Comparison of ENCODE assay signal across 8 mouse cellular contexts in the genomic region with DNA sequence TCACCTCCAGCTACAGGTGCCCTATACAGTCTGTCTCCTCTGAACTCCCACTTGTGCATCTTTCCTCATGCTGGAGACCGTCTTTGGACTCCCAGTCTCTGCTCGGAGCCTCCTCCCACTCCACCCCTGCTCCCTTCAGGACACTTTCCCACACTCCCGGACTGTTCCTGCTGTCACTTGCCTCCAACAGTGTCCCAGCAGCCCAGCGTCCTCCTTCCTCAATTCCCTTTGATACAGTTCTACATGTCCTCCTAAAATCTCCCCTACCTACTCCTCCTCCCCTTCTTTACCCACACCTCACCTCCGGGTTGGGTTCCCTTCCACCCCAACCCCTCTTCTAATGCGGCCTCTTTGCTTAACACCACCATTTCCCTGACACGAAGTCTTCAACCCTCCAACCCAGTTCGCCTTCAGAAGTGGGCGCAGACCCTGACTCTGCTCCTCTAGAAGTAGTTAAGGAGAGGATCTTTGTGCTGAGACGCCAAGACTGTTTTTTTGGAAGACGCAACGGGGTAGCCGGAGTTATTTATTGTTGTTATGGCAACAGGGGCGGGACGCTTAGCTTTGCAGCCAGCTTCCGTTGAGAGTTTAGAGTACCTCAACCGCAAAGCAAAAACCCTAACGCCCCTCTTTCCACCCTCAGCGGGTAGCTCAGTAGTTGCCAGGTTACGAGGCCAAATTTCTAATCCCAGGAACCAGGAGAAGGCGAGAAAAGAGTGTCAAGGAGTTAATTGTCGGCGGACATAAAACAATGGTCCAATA. TPM values are rescaled to one million over a fixed set of nuclear protein-coding genes. Genes with fewer than 3 reads are reported as not detected.
A peak's percentile ranks its signal among the peaks of the same experiment; 100 is the strongest.
DNase-seq lines count a peak whose midpoint lies in the region; ATAC-seq and TF ChIP-seq lines count a peak whose summit lies in the region.
"Had no signal": no experiment of that assay in that cellular context is flagged by ENCODE, and none has a peak within 500 bp of the region (broad histone marks: within the 10 kb centered on the region; RNA-seq: fewer than 3 reads in every experiment).

Gene Lrrc23, minus strand, starts transcription at position 506 of the 762 bp plus-strand sequence.

- H3K36me3 ChIP-seq in ES-E14 (ENCODE audit: control insufficient read depth, insufficient read depth, low read length, poor library complexity, severe bottlenecking) = no peaks in the 10 kb centered on the region
- H3K36me3 ChIP-seq in hindbrain, embryonic 13.5 days = no peaks in the 10 kb centered on the region
- no peaks in the 10 kb centered on the region for H3K36me3 ChIP-seq in liver, embryonic 12.5 days
- no peaks in the 10 kb centered on the region for H3K36me3 ChIP-seq in midbrain, postnatal 0 days (ENCODE audit: insufficient read depth, low read length)

- in situ Hi-C loops in ES-E14 (cut with MboI; ENCODE audit: low sequenced_read_pairs in 2 of 2, unreplicated experiment in 2 of 2) = no loop called here

- H3K4me2 ChIP-seq in hindbrain, embryonic 13.5 days = peak within 1 kb of the TSS; percentile 62
- peak within 1 kb of the TSS; percentile 52 for H3K4me2 ChIP-seq in liver, embryonic 12.5 days
- H3K4me2 ChIP-seq in midbrain, postnatal 0 days (ENCODE audit: low read depth, low read length, poor library complexity, severe bottlenecking) = peak within 1 kb of the TSS; percentile 48

- no peak within 1 kb of the TSS for H3K27ac ChIP-seq in ES-E14 (ENCODE audit: insufficient read depth, low read depth, low read length, poor library complexity, severe bottlenecking)
- H3K27ac ChIP-seq in embryonic fibroblast, embryonic 13.5 days (ENCODE audit: insufficient read depth, low read length) = no peak within 1 kb of the TSS
- 0 out of 2 replicates have a peak within 1 kb of the TSS, but pooled peaks have one; percentile 12 for H3K27ac ChIP-seq in hindbrain, embryonic 13.5 days
- no peak within 1 kb of the TSS for H3K27ac ChIP-seq in liver, embryonic 12.5 days
- no peak within 1 kb of the TSS for H3K27ac ChIP-seq in midbrain, postnatal 0 days (ENCODE audit: low read depth, low read length)

- no peak for TF ChIP-seq POLR2A in embryonic fibroblast, embryonic 13.5 days (IDR thresholded peaks at IDR 0.05; ENCODE audit: low read depth, low read length)

- H3K4me1 ChIP-seq in ES-E14 (ENCODE audit: control insufficient read depth in 2 of 2, insufficient read depth in 2 of 2, low read length in 2 of 2, poor library complexity in 1 of 2) = peaks cover 3 to 8% of the 10 kb centered on the region in 2 experiments; a peak in 3 of 4 replicates
- peaks cover 5% of the 10 kb centered on the region for H3K4me1 ChIP-seq in embryonic fibroblast, embryonic 13.5 days (ENCODE audit: control insufficient read depth, insufficient read depth, low read length)
- peaks cover 19% of the 10 kb centered on the region for H3K4me1 ChIP-seq in hindbrain, embryonic 13.5 days (replicated peaks)
- H3K4me1 ChIP-seq in liver, embryonic 12.5 days = peaks cover 10% of the 10 kb centered on the region
- no peaks in the 10 kb centered on the region; the same call in 1 of the 2 replicates for H3K4me1 ChIP-seq in midbrain, postnatal 0 days (ENCODE audit: insufficient read depth, low read length)

- no peaks in the 10 kb centered on the region for H3K9me3 ChIP-seq in ES-E14 (ENCODE audit: control insufficient read depth, insufficient read depth, low read depth, low read length)
- H3K9me3 ChIP-seq in hindbrain, embryonic 13.5 days = no peaks in the 10 kb centered on the region
- no peaks in the 10 kb centered on the region for H3K9me3 ChIP-seq in liver, embryonic 12.5 days (replicated peaks)
- H3K9me3 ChIP-seq in midbrain, postnatal 0 days (ENCODE audit: low read length) = no peaks in the 10 kb centered on the region

- H3K4me3 ChIP-seq in ES-E14 (ENCODE audit: insufficient read depth in 1 of 2, low read depth in 1 of 2, low read length in 2 of 2, poor library complexity in 1 of 2, severe bottlenecking in 1 of 2) = peak within 1 kb of the TSS; percentile 9 to 19; a peak in 3 of 4 replicates
- peak within 1 kb of the TSS; percentile 24; the same call in 1 of the 2 replicates for H3K4me3 ChIP-seq in embryonic fibroblast, embryonic 13.5 days (ENCODE audit: insufficient read depth, low read length)
- peak within 1 kb of the TSS; percentile 38 for H3K4me3 ChIP-seq in hindbrain, embryonic 13.5 days
- peak within 1 kb of the TSS; percentile 20 for H3K4me3 ChIP-seq in liver, embryonic 12.5 days
- H3K4me3 ChIP-seq in midbrain, postnatal 0 days (ENCODE audit: low read depth, low read length) = peak within 1 kb of the TSS; percentile 22

- peaks cover 22% of the 10 kb centered on the region for H3K27me3 ChIP-seq in hindbrain, embryonic 13.5 days
- H3K27me3 ChIP-seq in liver, embryonic 12.5 days (replicated peaks) = peaks cover 66% of the 10 kb centered on the region
- 0 out of 2 replicates have a peak, but pooled peaks cover 4% of the 10 kb centered on the region for H3K27me3 ChIP-seq in midbrain, postnatal 0 days (ENCODE audit: insufficient read depth, low read length)

- TF ChIP-seq CTCF in embryonic fibroblast, embryonic 13.5 days (IDR thresholded peaks at IDR 0.05; ENCODE audit: borderline replicate concordance, insufficient read depth, low read length) = no peak
- no peak for TF ChIP-seq CTCF in midbrain, postnatal 0 days (IDR thresholded peaks at IDR 0.05)

- no peak for DNase-seq in ES-E14 (ENCODE audit: low read depth, low spot score)
- peak; percentile 84 for DNase-seq in midbrain, postnatal 0 days (ENCODE audit: low spot score)
- DNase-seq in layer of hippocampus, adult 9-11 months = no peak

- ATAC-seq in CD4-positive, CD25-positive, alpha-beta regulatory T cell, adult 4 months = peak; percentile 92
- peak; percentile 73 for ATAC-seq in hindbrain, embryonic 13.5 days (ENCODE audit: low FRiP score)
- ATAC-seq in liver, embryonic 12.5 days = 0 out of 2 replicates have a peak, but pooled peaks have one; percentile 21
- ATAC-seq in midbrain, postnatal 0 days (ENCODE audit: low FRiP score) = peak; percentile 64

- 2% methylated on average over 23 of the region's 23 CpGs for WGBS in hindbrain, embryonic 13.5 days
- WGBS in liver, embryonic 12.5 days (ENCODE audit: insufficient replicate concordance) = 3% methylated on average over 23 of the region's 23 CpGs
- WGBS in midbrain, postnatal 0 days = 1% methylated on average over 23 of the region's 23 CpGs

- H3K9ac ChIP-seq in ES-E14 (ENCODE audit: insufficient read depth, low read depth, low read length, poor library complexity, severe bottlenecking) = no peak within 1 kb of the TSS
- peak within 1 kb of the TSS; percentile 61 for H3K9ac ChIP-seq in hindbrain, embryonic 13.5 days
- no peak within 1 kb of the TSS for H3K9ac ChIP-seq in liver, embryonic 12.5 days
- H3K9ac ChIP-seq in midbrain, postnatal 0 days (replicated peaks; ENCODE audit: low read length, poor library complexity, severe bottlenecking) = peak within 1 kb of the TSS; percentile 14; the same call in 1 of the 2 replicates

TF ChIP-seq in ES-E14, 5 proteins besides CTCF, POLR2A, EP300 and RAD21:
- no peak for TF ChIP-seq ZNF384 (IDR thresholded peaks at IDR 0.05; ENCODE audit: low read depth, low read length)
- no peak for TF ChIP-seq CHD2 (IDR thresholded peaks at IDR 0.05; ENCODE audit: low read depth, low read length)
- TF ChIP-seq MAFK (IDR thresholded peaks at IDR 0.05; ENCODE audit: insufficient read depth, low read depth, low read length) = no peak
- TF ChIP-seq HCFC1 (IDR thresholded peaks at IDR 0.05; ENCODE audit: borderline replicate concordance, insufficient read depth, low read length) = no peak
- no peak for TF ChIP-seq ZC3H11A (IDR thresholded peaks at IDR 0.05; ENCODE audit: borderline replicate concordance, low read depth, low read length)

RNA-seq across cellular contexts. Expression of gene Lrrc23, which starts in this region (rescaled TPM):
- 1 to 10 TPM; 1.1 to 2.7 TPM for polyA plus RNA-seq in CD4-positive, CD25-positive, alpha-beta regulatory T cell, adult 4 months (2017; shearing (Covaris generic))
- 0.37 TPM in 1 of 2 replicates, not detected in the other for total RNA-seq in ES-E14 (2012; rRNA removed)
- not detected in 2 replicates for polyA plus RNA-seq in embryonic fibroblast, embryonic 13.5 days (2011; ENCODE audit: insufficient read length, low read depth, missing spikeins)
- 4.0 and 6.3 TPM in 2 replicates for polyA plus RNA-seq in hindbrain, embryonic 13.5 days (2015; fragmentation: Nextera tagmentation; extraction: Ambion mirVana)
- not detected in 2 replicates for polyA plus RNA-seq in liver, embryonic 12.5 days (2016; fragmentation: Nextera tagmentation; extraction: Ambion mirVana)
- total RNA-seq in midbrain, postnatal 0 days (2014; rRNA removed) = 12.7 and 12.8 TPM in 2 replicates
- 6.1 and 9.0 TPM in 2 replicates for polyA plus RNA-seq in midbrain, postnatal 0 days (2015; fragmentation: Nextera tagmentation; extraction: Ambion mirVana)
- total RNA-seq: gastrocnemius, postnatal 4 days had no signal

Comparison
In these comparisons a context has a peak if more than half of its experiments do, and no peak if none do; other contexts are left out.
1. Peak in ATAC-seq, H3K4me3 ChIP-seq and H3K4me2 ChIP-seq in liver, embryonic 12.5 days; RNA of the gene not detected or under 1 TPM.
2. ATAC-seq: peak in every context shown above with its lines; median percentile 92 in CD4-positive, CD25-positive, alpha-beta regulatory T cell, adult 4 months; 73 in hindbrain, embryonic 13.5 days; 64 in midbrain, postnatal 0 days; 21 in liver, embryonic 12.5 days.
3. H3K9ac ChIP-seq: peak in hindbrain, embryonic 13.5 days (single experiment) and midbrain, postnatal 0 days (single experiment); none in ES-E14 (single experiment) and liver, embryonic 12.5 days (single experiment).
4. Peak in every context shown above with its lines, with median percentiles within 50 percentile points of each other: H3K4me3 ChIP-seq and H3K4me2 ChIP-seq.